Mouse (Mus musculus): ENCODE data around the gene Tspan13. TPM values are rescaled to one million over a fixed set of nuclear protein-coding genes. Genes with fewer than 3 reads are reported as not detected.

Tspan13 gene
- total and polyA plus RNA-seq, 2 experiments, result 0.74 to 1.9 TPM

DNA sequence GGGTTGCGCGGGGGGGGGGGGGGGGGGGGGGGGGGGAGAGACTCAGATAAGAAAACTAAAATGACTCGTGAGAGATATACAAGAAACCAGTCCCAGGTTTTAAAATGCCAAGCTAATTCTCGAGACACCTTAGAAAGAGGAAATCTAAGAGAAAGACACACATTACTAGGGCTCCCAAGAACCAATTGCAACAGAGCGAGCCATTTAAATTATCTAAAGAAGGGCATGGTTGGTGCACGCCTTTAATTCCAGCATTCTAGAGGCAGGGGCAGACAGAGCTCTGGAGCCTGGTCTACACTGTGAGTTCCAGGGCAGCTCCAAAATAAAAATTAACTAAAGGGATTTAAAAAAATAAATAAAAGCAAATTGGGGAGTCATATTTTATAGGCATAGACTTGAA is 12.6 kb downstream of the Tspan13 start:
- no peaks in the 10 kb centered on the region for H3K27me3 ChIP-seq (ENCODE audit: control insufficient read depth, insufficient read depth, low read length)
- H3K36me3 ChIP-seq (ENCODE audit: control insufficient read depth, insufficient read depth, low read length), result no peaks in the 10 kb centered on the region
- TF ChIP-seq CTCF (IDR thresholded peaks at IDR 0.05; ENCODE audit: low read depth, low read length), result no peak
- TF ChIP-seq POLR2A (IDR thresholded peaks at IDR 0.05; ENCODE audit: extremely low read depth, insufficient read depth, low read length), result no peak
- no peak overlapping the region for H3K9ac ChIP-seq (ENCODE audit: low read depth, low read length)
- no peak overlapping the region for H3K4me3 ChIP-seq (ENCODE audit: insufficient read depth, low read depth, low read length)
- WGBS, result 81% methylated on average over 4 of the region's 6 CpGs
- DNase-seq (ENCODE audit: extremely low read depth, low read depth, low spot score), result no peak
- H3K27ac ChIP-seq (replicated peaks; ENCODE audit: insufficient read depth, low read depth, low read length), result no peak overlapping the region
- no peaks in the 10 kb centered on the region for H3K79me2 ChIP-seq (ENCODE audit: control insufficient read depth, insufficient read depth, low read length)
- no peaks in the 10 kb centered on the region for H3K4me1 ChIP-seq (ENCODE audit: control insufficient read depth, insufficient read depth, low read length)

DNA sequence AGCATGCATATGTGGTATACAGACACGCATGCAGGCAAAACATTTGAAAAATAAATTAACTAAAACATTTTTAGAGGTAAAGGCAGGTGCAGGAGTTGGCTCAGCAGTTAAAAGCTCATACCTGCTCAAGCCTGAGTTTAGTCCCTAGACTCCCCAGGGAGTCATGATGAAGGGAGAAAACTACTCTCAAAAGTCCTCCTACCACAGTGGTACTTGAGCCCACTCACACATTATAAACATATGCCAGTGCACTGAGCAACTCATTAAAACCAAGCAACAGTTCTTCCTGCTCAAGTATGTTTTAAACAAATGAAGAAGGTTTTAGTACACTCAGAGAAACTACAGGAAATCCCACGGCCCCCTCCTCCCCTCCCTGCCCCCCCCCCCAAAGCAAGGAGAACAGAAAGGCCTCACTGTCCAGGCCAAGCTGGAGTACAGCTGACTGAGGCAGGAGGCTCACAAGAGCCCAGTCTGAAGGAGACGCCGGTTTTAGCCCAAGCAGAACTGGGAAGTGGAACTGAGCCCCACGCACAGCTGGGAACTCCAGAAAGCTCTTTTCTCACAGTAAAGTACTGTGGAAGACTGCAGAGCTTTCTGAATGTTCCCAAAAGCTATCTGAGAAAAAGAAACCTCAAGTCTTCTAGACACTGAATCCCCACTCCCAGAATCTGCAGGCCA is 13.2 kb downstream of the Tspan13 start:
- Histone ChIP-seq H3K27ac (replicated peaks; ENCODE audit: insufficient read depth, low read depth, low read length) (no peak overlapping the region), H3K4me1 (ENCODE audit: control insufficient read depth, insufficient read depth, low read length) (no peaks in the 10 kb centered on the region), H3K36me3 (ENCODE audit: control insufficient read depth, insufficient read depth, low read length) (no peaks in the 10 kb centered on the region), H3K27me3 (ENCODE audit: control insufficient read depth, insufficient read depth, low read length) (no peaks in the 10 kb centered on the region), H3K79me2 (ENCODE audit: control insufficient read depth, insufficient read depth, low read length) (no peaks in the 10 kb centered on the region), H3K9ac (ENCODE audit: low read depth, low read length) (no peak overlapping the region), H3K4me3 (ENCODE audit: insufficient read depth, low read depth, low read length) (no peak overlapping the region)
- TF ChIP-seq CTCF (IDR thresholded peaks at IDR 0.05; ENCODE audit: low read depth, low read length) (no peak), POLR2A (IDR thresholded peaks at IDR 0.05; ENCODE audit: extremely low read depth, insufficient read depth, low read length) (no peak)
- DNase-seq (ENCODE audit: extremely low read depth, low read depth, low spot score), result no peak
- 77% methylated on average over 5 of the region's 5 CpGs for WGBS

GRCm38 (mm10) chr12:36027171-36027570 is 15.1 kb downstream of the Tspan13 start:
- no peak overlapping the region for H3K27ac ChIP-seq (replicated peaks; ENCODE audit: insufficient read depth, low read depth, low read length)
- H3K27me3 ChIP-seq (ENCODE audit: control insufficient read depth, insufficient read depth, low read length), result no peaks in the 10 kb centered on the region
- DNase-seq (ENCODE audit: extremely low read depth, low read depth, low spot score), result no peak
- H3K9ac ChIP-seq (ENCODE audit: low read depth, low read length), result no peak overlapping the region
- no peaks in the 10 kb centered on the region for H3K36me3 ChIP-seq (ENCODE audit: control insufficient read depth, insufficient read depth, low read length)
- no peaks in the 10 kb centered on the region for H3K4me1 ChIP-seq (ENCODE audit: control insufficient read depth, insufficient read depth, low read length)
- 92% methylated on average over 2 of the region's 2 CpGs for WGBS
- TF ChIP-seq POLR2A (IDR thresholded peaks at IDR 0.05; ENCODE audit: extremely low read depth, insufficient read depth, low read length), result no peak
- no peak for TF ChIP-seq CTCF (IDR thresholded peaks at IDR 0.05; ENCODE audit: low read depth, low read length)
- H3K4me3 ChIP-seq (ENCODE audit: insufficient read depth, low read depth, low read length), result no peak overlapping the region
- H3K79me2 ChIP-seq (ENCODE audit: control insufficient read depth, insufficient read depth, low read length), result no peaks in the 10 kb centered on the region

DNA sequence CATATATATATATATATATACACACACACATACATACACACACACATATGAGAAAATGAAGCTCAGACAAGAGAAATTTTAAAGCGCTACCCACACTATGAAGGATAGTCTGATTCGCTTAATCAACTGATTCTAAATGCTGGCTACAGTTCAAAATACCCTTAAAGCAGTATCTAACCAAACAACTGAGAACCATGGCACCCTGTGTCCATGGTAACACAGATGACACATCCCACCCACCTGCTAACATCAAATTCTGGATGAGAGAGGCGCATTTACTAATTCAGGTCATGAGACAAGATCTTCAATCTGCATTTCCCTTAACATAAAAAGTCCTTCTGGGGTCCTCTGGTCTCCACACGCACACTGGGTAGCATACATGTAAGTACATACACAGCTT is 16.2 kb downstream of the Tspan13 start:
- Histone ChIP-seq H3K9ac (ENCODE audit: low read depth, low read length) (no peak overlapping the region), H3K4me1 (ENCODE audit: control insufficient read depth, insufficient read depth, low read length) (no peaks in the 10 kb centered on the region), H3K79me2 (ENCODE audit: control insufficient read depth, insufficient read depth, low read length) (no peaks in the 10 kb centered on the region), H3K4me3 (ENCODE audit: insufficient read depth, low read depth, low read length) (no peak overlapping the region), H3K36me3 (ENCODE audit: control insufficient read depth, insufficient read depth, low read length) (no peaks in the 10 kb centered on the region), H3K27ac (replicated peaks; ENCODE audit: insufficient read depth, low read depth, low read length) (no peak overlapping the region), H3K27me3 (ENCODE audit: control insufficient read depth, insufficient read depth, low read length) (no peaks in the 10 kb centered on the region)
- 98% methylated on average over 4 of the region's 4 CpGs for WGBS
- no peak for DNase-seq (ENCODE audit: extremely low read depth, low read depth, low spot score)
- TF ChIP-seq CTCF (IDR thresholded peaks at IDR 0.05; ENCODE audit: low read depth, low read length), result no peak
- TF ChIP-seq POLR2A (IDR thresholded peaks at IDR 0.05; ENCODE audit: extremely low read depth, insufficient read depth, low read length), result no peak

DNA sequence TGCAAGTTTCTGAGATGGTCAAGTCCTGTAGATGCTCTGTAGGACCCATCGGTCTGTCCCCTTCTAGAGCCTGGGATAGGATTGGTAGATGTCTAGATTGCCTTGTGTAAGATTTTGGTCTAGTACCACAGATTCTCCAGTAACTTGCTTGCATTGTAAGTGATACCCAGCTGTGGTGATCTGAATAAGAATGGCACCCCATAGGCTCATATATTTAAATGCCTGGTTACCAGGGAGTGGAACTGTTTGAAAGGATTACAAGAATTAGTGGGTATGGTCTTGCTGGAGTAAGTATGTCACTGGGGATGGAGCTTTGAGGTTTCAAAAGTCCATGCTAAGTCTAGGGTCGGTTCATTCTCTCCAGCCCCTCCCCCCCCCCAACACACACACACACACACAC is 21.6 kb downstream of the Tspan13 start:
- Histone ChIP-seq H3K4me1 (ENCODE audit: control insufficient read depth, insufficient read depth, low read length) (no peaks in the 10 kb centered on the region), H3K79me2 (ENCODE audit: control insufficient read depth, insufficient read depth, low read length) (no peaks in the 10 kb centered on the region), H3K27ac (replicated peaks; ENCODE audit: insufficient read depth, low read depth, low read length) (no peak overlapping the region), H3K27me3 (ENCODE audit: control insufficient read depth, insufficient read depth, low read length) (no peaks in the 10 kb centered on the region), H3K9ac (ENCODE audit: low read depth, low read length) (no peak overlapping the region), H3K36me3 (ENCODE audit: control insufficient read depth, insufficient read depth, low read length) (no peaks in the 10 kb centered on the region), H3K4me3 (ENCODE audit: insufficient read depth, low read depth, low read length) (no peak overlapping the region)
- 92% methylated on average over 2 of the region's 2 CpGs for WGBS
- DNase-seq (ENCODE audit: extremely low read depth, low read depth, low spot score), result no peak
- no peak for TF ChIP-seq CTCF (IDR thresholded peaks at IDR 0.05; ENCODE audit: low read depth, low read length)
- TF ChIP-seq POLR2A (IDR thresholded peaks at IDR 0.05; ENCODE audit: extremely low read depth, insufficient read depth, low read length), result no peak

GRCm38 (mm10) chr12:36020081-36020480 is 22.2 kb downstream of the Tspan13 start:
- no peaks in the 10 kb centered on the region for H3K27me3 ChIP-seq (ENCODE audit: control insufficient read depth, insufficient read depth, low read length)
- no peaks in the 10 kb centered on the region for H3K4me1 ChIP-seq (ENCODE audit: control insufficient read depth, insufficient read depth, low read length)
- no peak overlapping the region for H3K4me3 ChIP-seq (ENCODE audit: insufficient read depth, low read depth, low read length)
- no peak overlapping the region for H3K9ac ChIP-seq (ENCODE audit: low read depth, low read length)
- H3K27ac ChIP-seq (replicated peaks; ENCODE audit: insufficient read depth, low read depth, low read length), result no peak overlapping the region
- H3K36me3 ChIP-seq (ENCODE audit: control insufficient read depth, insufficient read depth, low read length), result no peaks in the 10 kb centered on the region
- no peak for DNase-seq (ENCODE audit: extremely low read depth, low read depth, low spot score)
- 86% methylated on average over 3 of the region's 3 CpGs for WGBS
- TF ChIP-seq POLR2A (IDR thresholded peaks at IDR 0.05; ENCODE audit: extremely low read depth, insufficient read depth, low read length) (no peak), CTCF (IDR thresholded peaks at IDR 0.05; ENCODE audit: low read depth, low read length) (no peak)
- no peaks in the 10 kb centered on the region for H3K79me2 ChIP-seq (ENCODE audit: control insufficient read depth, insufficient read depth, low read length)

Measured in liver, adult 2 months (tissue).